Mouse (Mus musculus) midbrain, postnatal 0 days (tissue): ENCODE results near the gene Gm7029. TPM values are rescaled to one million over a fixed set of nuclear protein-coding genes. Genes with fewer than 3 reads are reported as not detected.
A peak's percentile ranks its signal among the peaks of the same experiment; 100 is the strongest.
"Not testable (repeated sequence)": the region's sequence is repeated elsewhere in the genome, so short reads cannot be mapped to it uniquely, and the experiment has no call there.

Experiments used
- ATAC-seq: fragments of 200-750 bp; cut with Nextera tagmentation; 2 replicates; pipeline ENCODE4 v1.8.0; 2017; ENCODE audit warnings: moderate number of reproducible peaks, mild to moderate bottlenecking, moderate TSS enrichment, moderate library complexity; ENCODE audit not compliant: low FRiP score
- DNase-seq: peaks from one replicate; pipeline ENCODE4 v3.0.0-alpha.2; 2015; ENCODE audit warnings: low spot score
- H3K27ac ChIP-seq: fragments of 300-500 bp; sonication (generic); 2 replicates; pipeline ENCODE4 v1.5.1; 2014; ENCODE audit warnings: low read depth, mild to moderate bottlenecking, low read length, mixed read lengths
- H3K27me3 ChIP-seq: fragments of 300-500 bp; sonication (generic); 2 replicates; pipeline ENCODE4 v1.6.1; 2014; ENCODE audit warnings: low read length, control low read depth, mixed read lengths; ENCODE audit not compliant: insufficient read depth
- H3K36me3 ChIP-seq: fragments of 300-500 bp; sonication (generic); 2 replicates; pipeline ENCODE4 v1.6.1; 2014; ENCODE audit warnings: low read length, control low read depth, mixed read lengths; ENCODE audit not compliant: insufficient read depth
- H3K4me1 ChIP-seq: fragments of 300-500 bp; sonication (generic); 2 replicates; pipeline ENCODE4 v1.6.1; 2014; ENCODE audit warnings: mild to moderate bottlenecking, control low read depth, antibody characterized with exemption, low read length, mixed read lengths; ENCODE audit not compliant: insufficient read depth
- H3K4me2 ChIP-seq: fragments of 300-500 bp; sonication (generic); 2 replicates; pipeline ENCODE4 v1.6.1; 2014; ENCODE audit warnings: low read depth, mild to moderate bottlenecking, low read length, mixed read lengths; ENCODE audit not compliant: poor library complexity, severe bottlenecking
- H3K4me3 ChIP-seq: fragments of 300-500 bp; sonication (generic); 2 replicates; pipeline ENCODE4 v1.5.1; 2014; ENCODE audit warnings: low read depth, mild to moderate bottlenecking, low read length, moderate library complexity
- H3K9ac ChIP-seq: fragments of 300-500 bp; sonication (generic); replicated peaks from 2 replicates; pipeline ENCODE4 v1.6.1; 2014; ENCODE audit warnings: mild to moderate bottlenecking, low read length, moderate library complexity, mixed read lengths; ENCODE audit not compliant: poor library complexity, severe bottlenecking
- H3K9me3 ChIP-seq: fragments of 300-500 bp; sonication (generic); 2 replicates; pipeline ENCODE4 v1.6.1; 2016; ENCODE audit warnings: low read length, control low read depth
- CTCF ChIP-seq: IDR thresholded peaks from 2 replicates; pipeline ENCODE4 v1.5.1; 2016; ENCODE audit warnings: antibody characterized with exemption, mild to moderate bottlenecking
- WGBS: fragments of 180-500 bp; shearing (Covaris S2); extraction: QIAGEN DNeasy Blood & Tissue Kit; methylation state at CpG from one replicate; pipeline ENCODE4 v1.1.7; 2014; 5-methylcytosine and 5-hydroxymethylcytosine counted together
- polyA plus RNA-seq: library from polyadenylated mRNA; unstranded; fragments of >200 nt; fragmentation: Nextera tagmentation; extraction: Ambion mirVana; gene quantifications from 2 replicates; pipeline ENCODE4 v1.2.1, GENCODE M21; 2015
- total RNA-seq: library from RNA; depleted of rRNA; stranded (reverse); fragments of >200 nt; gene quantifications from 2 replicates; pipeline ENCODE4 v1.2.3, GENCODE M21; 2014; rRNA removed

Gm7029 gene
- total RNA-seq (not detected in 2 replicates), polyA plus RNA-seq (not detected in 2 replicates)

- not testable (repeated sequence) for H3K36me3 ChIP-seq, H3K4me3 ChIP-seq, H3K9ac ChIP-seq, DNase-seq, H3K27ac ChIP-seq, H3K9me3 ChIP-seq, H3K4me1 ChIP-seq, H3K4me2 ChIP-seq, H3K27me3 ChIP-seq, ATAC-seq
- WGBS, result 74% methylated on average over 3 of the region's 12 CpGs
Observed at GRCm38 (mm10) chr17:33873537-33873936, at the start of gene Gm7029. Gene Gm7029 (plus strand): TSS chr17:33873837.

GRCm38 (mm10) chr17:33824084-33824996 lies 49.3 kb upstream of the Gm7029 start, which contains the start of the genes Rps28 and Ndufa7:
Gene Rps28 (minus strand): TSS chr17:33824562.
Gene Ndufa7 (plus strand): TSS chr17:33824572.
- peak; percentile 98 for DNase-seq
- peaks cover 15% of the 10 kb centered on the region for H3K36me3 ChIP-seq
- H3K4me1 ChIP-seq, result peaks cover 18% of the 10 kb centered on the region; the same call in 1 of the 2 replicates
- WGBS, result under 1% methylated on average over 51 of the region's 51 CpGs
- peak within 1 kb of the TSS; percentile 51 for H3K4me3 ChIP-seq
- H3K4me2 ChIP-seq, result peak within 1 kb of the TSS; percentile 86
- peak within 1 kb of the TSS; percentile 85 for H3K27ac ChIP-seq
- peak; percentile 2; the same call in 1 of the 2 replicates for TF ChIP-seq CTCF
- H3K9ac ChIP-seq, result peak within 1 kb of the TSS; percentile 74
- H3K27me3 ChIP-seq, result no peaks in the 10 kb centered on the region
- peak; percentile 95 for ATAC-seq
- H3K9me3 ChIP-seq, result no peaks in the 10 kb centered on the region

- Histone ChIP-seq H3K4me3 (peak overlapping the region; percentile 51), H3K27ac (peak overlapping the region; percentile 85), H3K4me2 (peak overlapping the region; percentile 63), H3K36me3 (peaks cover 17% of the 10 kb centered on the region), H3K4me1 (peaks cover 18% of the 10 kb centered on the region; the same call in 1 of the 2 replicates), H3K9ac (peak overlapping the region; percentile 74)
- 4% methylated on average over 6 of the region's 6 CpGs for WGBS
- H3K9me3 ChIP-seq, DNase-seq, ATAC-seq, H3K27me3 ChIP-seq: not testable (repeated sequence)
Observed at GRCm38 (mm10) chr17:33824997-33825330, 48.7 kb upstream of the Gm7029 start.

GRCm38 (mm10) chr17:33825462-33825861 lies 48.2 kb upstream of the Gm7029 start:
- Histone ChIP-seq H3K4me1 (peaks cover 18% of the 10 kb centered on the region; the same call in 1 of the 2 replicates), H3K9ac (no peak overlapping the region), H3K36me3 (peaks cover 20% of the 10 kb centered on the region), H3K4me2 (peak overlapping the region; percentile 63), H3K4me3 (peak overlapping the region; percentile 51; the same call in 1 of the 2 replicates), H3K9me3 (no peaks in the 10 kb centered on the region), H3K27ac (0 out of 2 replicates have a peak overlapping the region, but pooled peaks have one; percentile 85), H3K27me3 (no peaks in the 10 kb centered on the region)
- ATAC-seq (no peak), DNase-seq (no peak)
- no peak for TF ChIP-seq CTCF
- 86% methylated on average over 8 of the region's 8 CpGs for WGBS

GRCm38 (mm10) chr17:33826850-33827249 lies 46.8 kb upstream of the Gm7029 start:
- whole genome bisulfite sequencing, result 0% methylated on average over 3 of the region's 3 CpGs
- H3K9ac ChIP-seq, result no peak overlapping the region
- H3K4me1 ChIP-seq, result peaks cover 18% of the 10 kb centered on the region; the same call in 1 of the 2 replicates
- H3K36me3 ChIP-seq, result peaks cover 19% of the 10 kb centered on the region
- H3K27ac ChIP-seq, result no peak overlapping the region
- ATAC-seq, result no peak
- H3K9me3 ChIP-seq, result no peaks in the 10 kb centered on the region
- H3K27me3 ChIP-seq, result no peaks in the 10 kb centered on the region
- DNase-seq, result peak; percentile 83
- H3K4me2 ChIP-seq, result no peak overlapping the region
- H3K4me3 ChIP-seq, result no peak overlapping the region
- TF ChIP-seq CTCF, result peak; percentile 96

- TF ChIP-seq CTCF, result no peak
- H3K4me1 ChIP-seq, result peaks cover 7% of the 10 kb centered on the region; the same call in 1 of the 2 replicates
- H3K9ac ChIP-seq, result no peak overlapping the region
- WGBS, result 56% methylated on average over 2 of the region's 2 CpGs
- DNase-seq (no peak), ATAC-seq (no peak)
- no peaks in the 10 kb centered on the region for H3K27me3 ChIP-seq
- H3K4me2 ChIP-seq, result no peak overlapping the region
- peaks cover 21% of the 10 kb centered on the region for H3K36me3 ChIP-seq
- H3K9me3 ChIP-seq, result no peaks in the 10 kb centered on the region
- no peak overlapping the region for H3K27ac ChIP-seq
- H3K4me3 ChIP-seq, result no peak overlapping the region
Observed at GRCm38 (mm10) chr17:33828892-33829291, 44.7 kb upstream of the Gm7029 start.
